Mouse (Mus musculus) bone marrow, adult 2 months (tissue): ENCODE results near the gene Il7r.

ENCODE experiments used
- CTCF ChIP-seq: fragments of 200-500 bp; IDR thresholded peaks from 2 replicates; pipeline ENCODE4 v1.5.1; 2011; ENCODE audit warnings: low read length, control low read depth; ENCODE audit not compliant: control insufficient read depth, insufficient read depth
- POLR2A ChIP-seq: fragments of 200-500 bp; IDR thresholded peaks from 2 replicates; pipeline ENCODE4 v1.6.1; 2011; ENCODE audit warnings: low read depth, mild to moderate bottlenecking, control low read depth, low read length, borderline replicate concordance; ENCODE audit not compliant: control insufficient read depth

DNA sequence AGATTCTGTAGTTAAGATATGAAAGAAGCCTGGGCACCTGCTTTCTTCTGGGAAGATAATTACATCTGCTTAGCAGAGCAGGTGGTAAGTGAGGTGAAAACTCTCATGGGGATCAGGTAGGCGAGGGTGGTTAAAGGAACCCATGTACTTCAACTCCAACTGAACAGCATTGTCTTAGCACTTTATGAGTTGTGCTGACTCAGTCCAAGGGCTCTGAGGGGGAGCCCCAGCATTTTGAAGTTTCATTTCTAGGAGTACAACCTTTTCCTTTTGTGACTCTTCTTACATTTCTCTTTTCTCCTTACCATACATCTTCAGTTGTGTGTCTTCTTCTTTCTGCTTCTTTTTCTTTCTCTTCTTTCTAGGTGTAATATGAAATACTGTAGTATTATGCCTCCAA, 5.2 kb upstream of the Il7r start:
- TF ChIP-seq CTCF (no peak), POLR2A (no peak)
